Comparison of ENCODE assay signal across 9 mouse cellular contexts in the genomic region with DNA sequence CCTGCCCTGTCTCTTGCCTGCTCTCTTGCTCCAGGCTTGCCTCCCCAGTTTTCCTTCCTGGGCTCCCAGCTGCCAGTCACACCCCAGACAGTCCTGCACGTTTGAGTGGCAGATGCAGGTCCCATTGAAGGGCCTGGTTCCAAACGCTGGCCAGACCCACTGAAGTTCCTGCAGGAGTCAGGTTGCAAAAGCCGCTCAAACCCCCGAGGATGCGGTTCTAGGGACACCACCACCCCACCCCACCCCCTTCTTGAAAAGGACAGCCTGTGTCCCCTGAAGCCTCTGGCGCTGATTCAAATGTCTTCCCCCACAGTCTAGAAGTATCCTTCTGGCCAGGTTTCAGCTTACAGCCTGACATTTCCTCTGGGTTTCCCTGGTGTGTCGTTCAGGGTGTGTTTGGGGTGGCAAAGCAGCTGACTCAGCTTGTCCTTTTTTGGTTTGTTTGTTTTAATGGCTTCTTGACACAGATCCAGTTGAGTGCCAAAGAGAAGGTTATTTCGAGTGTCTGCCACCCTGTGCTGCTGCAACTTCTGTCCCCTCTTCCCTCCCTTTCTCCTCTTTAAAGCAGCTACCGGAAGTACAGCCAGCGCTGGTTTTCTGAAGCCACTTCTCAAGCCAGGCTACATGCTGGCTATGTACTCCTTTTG.
DNase-seq lines count a peak whose midpoint lies in the region; ATAC-seq lines count a peak whose summit lies in the region.
"Had no signal": no experiment of that assay in that cellular context is flagged by ENCODE, and none has a peak within 500 bp of the region (broad histone marks: within the 10 kb centered on the region; RNA-seq: fewer than 3 reads in every experiment).

No protein-coding gene starts in this region.

- 12% methylated on average over 10 of the region's 10 CpGs for WGBS in forebrain, embryonic 14.5 days
- WGBS in forebrain, embryonic 12.5 days = 14% methylated on average over 10 of the region's 10 CpGs
- WGBS in intestine, embryonic 15.5 days = 9% methylated on average over 10 of the region's 10 CpGs
- 10% methylated on average over 10 of the region's 10 CpGs for WGBS in neural tube, embryonic 13.5 days

- H3K27ac ChIP-seq in forebrain, embryonic 14.5 days (ENCODE audit: low read depth, low read length) = no peak overlapping the region
- H3K27ac ChIP-seq in forebrain, embryonic 12.5 days = no peak overlapping the region
- no peak overlapping the region; the same call in 1 of the 2 replicates for H3K27ac ChIP-seq in intestine, embryonic 15.5 days
- peak overlapping the region; percentile 38; the same call in 1 of the 2 replicates for H3K27ac ChIP-seq in neural tube, embryonic 13.5 days (replicated peaks)

- no peak overlapping the region for H3K9ac ChIP-seq in forebrain, embryonic 14.5 days (ENCODE audit: low read length)
- no peak overlapping the region for H3K9ac ChIP-seq in forebrain, embryonic 12.5 days
- H3K9ac ChIP-seq in intestine, embryonic 15.5 days = no peak overlapping the region
- no peak overlapping the region for H3K9ac ChIP-seq in neural tube, embryonic 13.5 days

- H3K27me3 ChIP-seq in forebrain, embryonic 14.5 days (replicated peaks; ENCODE audit: control insufficient read depth, insufficient read depth, low read length) = no peaks in the 10 kb centered on the region
- H3K27me3 ChIP-seq in forebrain, embryonic 12.5 days = no peaks in the 10 kb centered on the region
- H3K27me3 ChIP-seq in intestine, embryonic 15.5 days (replicated peaks) = no peaks in the 10 kb centered on the region
- no peaks in the 10 kb centered on the region for H3K27me3 ChIP-seq in neural tube, embryonic 13.5 days
- H3K27me3 ChIP-seq: Patski had no signal

- H3K36me3 ChIP-seq in forebrain, embryonic 14.5 days (ENCODE audit: control insufficient read depth, insufficient read depth, low read length) = no peaks in the 10 kb centered on the region
- no peaks in the 10 kb centered on the region for H3K36me3 ChIP-seq in forebrain, embryonic 12.5 days (replicated peaks)
- H3K36me3 ChIP-seq in intestine, embryonic 15.5 days = no peaks in the 10 kb centered on the region
- H3K36me3 ChIP-seq in neural tube, embryonic 13.5 days = no peaks in the 10 kb centered on the region

- H3K4me3 ChIP-seq in forebrain, embryonic 14.5 days (ENCODE audit: low read depth, low read length) = no peak overlapping the region
- H3K4me3 ChIP-seq in forebrain, embryonic 12.5 days (replicated peaks) = no peak overlapping the region
- H3K4me3 ChIP-seq in intestine, embryonic 15.5 days (replicated peaks) = no peak overlapping the region
- no peak overlapping the region for H3K4me3 ChIP-seq in neural tube, embryonic 13.5 days

- ATAC-seq in forebrain, embryonic 14.5 days = 0 out of 2 replicates have a peak, but pooled peaks have one; percentile 23
- no peak for ATAC-seq in forebrain, embryonic 12.5 days (ENCODE audit: low FRiP score)
- ATAC-seq in intestine, embryonic 15.5 days = no peak
- peak; percentile 67 for ATAC-seq in neural tube, embryonic 13.5 days (ENCODE audit: low read depth)
- ATAC-seq: Patski had no signal

- H3K4me2 ChIP-seq in forebrain, embryonic 14.5 days (ENCODE audit: low read length) = no peak overlapping the region
- H3K4me2 ChIP-seq in forebrain, embryonic 12.5 days = no peak overlapping the region
- H3K4me2 ChIP-seq in intestine, embryonic 15.5 days (replicated peaks) = peak overlapping the region; percentile 32
- peak overlapping the region; percentile 26 for H3K4me2 ChIP-seq in neural tube, embryonic 13.5 days

- no peaks in the 10 kb centered on the region for H3K9me3 ChIP-seq in forebrain, embryonic 14.5 days (replicated peaks; ENCODE audit: control insufficient read depth, low read length)
- H3K9me3 ChIP-seq in forebrain, embryonic 12.5 days = no peaks in the 10 kb centered on the region
- no peaks in the 10 kb centered on the region for H3K9me3 ChIP-seq in intestine, embryonic 15.5 days
- no peaks in the 10 kb centered on the region for H3K9me3 ChIP-seq in neural tube, embryonic 13.5 days

- H3K4me1 ChIP-seq in forebrain, embryonic 14.5 days (ENCODE audit: control insufficient read depth, insufficient read depth, low read length) = peaks cover 8% of the 10 kb centered on the region; the same call in 1 of the 2 replicates
- H3K4me1 ChIP-seq in forebrain, embryonic 12.5 days = peaks cover 7% of the 10 kb centered on the region
- peaks cover 9% of the 10 kb centered on the region; the same call in 1 of the 2 replicates for H3K4me1 ChIP-seq in intestine, embryonic 15.5 days (replicated peaks)
- peaks cover 11% of the 10 kb centered on the region for H3K4me1 ChIP-seq in neural tube, embryonic 13.5 days (replicated peaks)

- DNase-seq in forebrain, embryonic 14.5 days (ENCODE audit: low spot score) = peak; percentile 47
- peak; percentile 18 for DNase-seq in MN1 (ENCODE audit: low spot score)
- peak; percentile 46 for DNase-seq in gastrocnemius, postnatal 10 days
- no peak for DNase-seq in layer of hippocampus, postnatal 25 days (ENCODE audit: extremely low spot score in 1 of 2, low spot score in 1 of 2)
- no peak for DNase-seq in layer of hippocampus, adult 11-12 months (ENCODE audit: low spot score)

Comparison
In these comparisons a context has a peak if more than half of its experiments do, and no peak if none do; other contexts are left out.
1. ATAC-seq: peak in forebrain, embryonic 14.5 days (single experiment) and neural tube, embryonic 13.5 days (single experiment); none in forebrain, embryonic 12.5 days (single experiment) and intestine, embryonic 15.5 days (single experiment).
2. DNase-seq: peak in forebrain, embryonic 14.5 days (single experiment), MN1 (single experiment) and gastrocnemius, postnatal 10 days (single experiment); none in layer of hippocampus, postnatal 25 days (0 of 2) and layer of hippocampus, adult 11-12 months (single experiment).
3. H3K4me2 ChIP-seq: peak in intestine, embryonic 15.5 days (single experiment) and neural tube, embryonic 13.5 days (single experiment); none in forebrain, embryonic 14.5 days (single experiment) and forebrain, embryonic 12.5 days (single experiment).